Mouse (Mus musculus): Measurements from ENCODE around the gene Mpi. TPM values are rescaled to one million over a fixed set of nuclear protein-coding genes. Genes with fewer than 3 reads are reported as not detected.

The Mpi gene
- polyA plus RNA-seq, 1 experiment from 2014 or later, result 80.5 TPM

GRCm38 (mm10) chr9:57554753-57555152, 2.2 kb upstream of the Mpi start:
- ATAC-seq, result no peak
- WGBS, result 38% methylated on average over 3 of the region's 3 CpGs
- Histone ChIP-seq H3K4me1 (ENCODE audit: control insufficient read depth, insufficient read depth, low read depth, low read length) (peaks cover 6% of the 10 kb centered on the region), H3K4me3 (ENCODE audit: low read length) (no peak overlapping the region), H3K9ac (ENCODE audit: low read depth, low read length) (no peak overlapping the region), H3K27ac (ENCODE audit: low read depth, low read length) (no peak overlapping the region), H3K4me2 (ENCODE audit: low read length) (no peak overlapping the region), H3K27me3 (replicated peaks; ENCODE audit: control insufficient read depth, insufficient read depth, low read length) (no peaks in the 10 kb centered on the region; the same call in 1 of the 2 replicates), H3K36me3 (ENCODE audit: control insufficient read depth, insufficient read depth, low read length) (no peaks in the 10 kb centered on the region), H3K9me3 (ENCODE audit: control insufficient read depth, low read length) (no peaks in the 10 kb centered on the region)

GRCm38 (mm10) chr9:57553119-57553518, 556 bp upstream of the Mpi start:
- Histone ChIP-seq H3K4me1 (ENCODE audit: control insufficient read depth, insufficient read depth, low read depth, low read length) (peaks cover 14% of the 10 kb centered on the region), H3K4me2 (ENCODE audit: low read length) (no peak overlapping the region), H3K4me3 (ENCODE audit: low read length) (no peak overlapping the region), H3K9ac (ENCODE audit: low read depth, low read length) (no peak overlapping the region), H3K27me3 (replicated peaks; ENCODE audit: control insufficient read depth, insufficient read depth, low read length) (no peaks in the 10 kb centered on the region), H3K27ac (ENCODE audit: low read depth, low read length) (no peak overlapping the region), H3K36me3 (ENCODE audit: control insufficient read depth, insufficient read depth, low read length) (0 out of 2 replicates have a peak, but pooled peaks cover 2% of the 10 kb centered on the region), H3K9me3 (ENCODE audit: control insufficient read depth, low read length) (no peaks in the 10 kb centered on the region)
- no peak; the same call in 1 of the 2 replicates for ATAC-seq
- 73% methylated on average over 11 of the region's 11 CpGs for WGBS

GRCm38 (mm10) chr9:57550126-57550862, 2.3 kb downstream of the Mpi start:
- Histone ChIP-seq H3K4me2 (ENCODE audit: low read length) (no peak overlapping the region), H3K4me1 (ENCODE audit: control insufficient read depth, insufficient read depth, low read depth, low read length) (peaks cover 14% of the 10 kb centered on the region), H3K27ac (ENCODE audit: low read depth, low read length) (no peak overlapping the region), H3K36me3 (ENCODE audit: control insufficient read depth, insufficient read depth, low read length) (peaks cover 14% of the 10 kb centered on the region; the same call in 1 of the 2 replicates), H3K9me3 (ENCODE audit: control insufficient read depth, low read length) (no peaks in the 10 kb centered on the region), H3K9ac (ENCODE audit: low read depth, low read length) (no peak overlapping the region), H3K27me3 (replicated peaks; ENCODE audit: control insufficient read depth, insufficient read depth, low read length) (no peaks in the 10 kb centered on the region), H3K4me3 (ENCODE audit: low read length) (no peak overlapping the region)
- ATAC-seq, result no peak
- 93% methylated on average over 11 of the region's 11 CpGs for WGBS

- H3K4me3 ChIP-seq (ENCODE audit: low read length), result no peak overlapping the region
These were observed 3.4 kb downstream of the Mpi start for GRCm38 (mm10) chr9:57549186-57549585.

GRCm38 (mm10) chr9:57547869-57548268, 4.7 kb downstream of the Mpi start:
- Histone ChIP-seq H3K4me1 (ENCODE audit: control insufficient read depth, insufficient read depth, low read depth, low read length) (peaks cover 14% of the 10 kb centered on the region), H3K27ac (ENCODE audit: low read depth, low read length) (no peak overlapping the region), H3K9ac (ENCODE audit: low read depth, low read length) (no peak overlapping the region), H3K4me3 (ENCODE audit: low read length) (no peak overlapping the region), H3K27me3 (replicated peaks; ENCODE audit: control insufficient read depth, insufficient read depth, low read length) (no peaks in the 10 kb centered on the region), H3K9me3 (ENCODE audit: control insufficient read depth, low read length) (no peaks in the 10 kb centered on the region), H3K36me3 (ENCODE audit: control insufficient read depth, insufficient read depth, low read length) (peaks cover 29% of the 10 kb centered on the region), H3K4me2 (ENCODE audit: low read length) (no peak overlapping the region)
- no peak for ATAC-seq
- WGBS, result 94% methylated on average over 11 of the region's 11 CpGs

More at GRCm38 (mm10) chr9:57549186-57549585, 3.4 kb downstream of the Mpi start:
- H3K36me3 ChIP-seq (ENCODE audit: control insufficient read depth, insufficient read depth, low read length), result peaks cover 25% of the 10 kb centered on the region; the same call in 1 of the 2 replicates
- peaks cover 14% of the 10 kb centered on the region for H3K4me1 ChIP-seq (ENCODE audit: control insufficient read depth, insufficient read depth, low read depth, low read length)
- no peak overlapping the region for H3K27ac ChIP-seq (ENCODE audit: low read depth, low read length)
- H3K27me3 ChIP-seq (replicated peaks; ENCODE audit: control insufficient read depth, insufficient read depth, low read length), result no peaks in the 10 kb centered on the region
- no peak overlapping the region for H3K4me2 ChIP-seq (ENCODE audit: low read length)
- H3K9me3 ChIP-seq (ENCODE audit: control insufficient read depth, low read length), result no peaks in the 10 kb centered on the region
- WGBS, result 56% methylated on average over 4 of the region's 4 CpGs
- H3K9ac ChIP-seq (ENCODE audit: low read depth, low read length), result no peak overlapping the region
- no peak for ATAC-seq

- Histone ChIP-seq H3K4me3 (ENCODE audit: low read length) (no peak overlapping the region), H3K36me3 (ENCODE audit: control insufficient read depth, insufficient read depth, low read length) (peaks cover 30% of the 10 kb centered on the region), H3K27ac (ENCODE audit: low read depth, low read length) (no peak overlapping the region), H3K27me3 (replicated peaks; ENCODE audit: control insufficient read depth, insufficient read depth, low read length) (no peaks in the 10 kb centered on the region), H3K4me2 (ENCODE audit: low read length) (no peak overlapping the region), H3K9me3 (ENCODE audit: control insufficient read depth, low read length) (no peaks in the 10 kb centered on the region), H3K9ac (ENCODE audit: low read depth, low read length) (no peak overlapping the region), H3K4me1 (ENCODE audit: control insufficient read depth, insufficient read depth, low read depth, low read length) (peaks cover 14% of the 10 kb centered on the region)
- WGBS, result 85% methylated on average over 5 of the region's 5 CpGs
- no peak for ATAC-seq
These were observed 5.3 kb downstream of the Mpi start for GRCm38 (mm10) chr9:57547287-57547686.

- Histone ChIP-seq H3K4me2 (ENCODE audit: low read length) (no peak overlapping the region), H3K9me3 (ENCODE audit: control insufficient read depth, low read length) (no peaks in the 10 kb centered on the region), H3K9ac (ENCODE audit: low read depth, low read length) (no peak overlapping the region), H3K4me3 (ENCODE audit: low read length) (no peak overlapping the region), H3K36me3 (ENCODE audit: control insufficient read depth, insufficient read depth, low read length) (peaks cover 34% of the 10 kb centered on the region), H3K4me1 (ENCODE audit: control insufficient read depth, insufficient read depth, low read depth, low read length) (peaks cover 9% of the 10 kb centered on the region), H3K27ac (ENCODE audit: low read depth, low read length) (no peak overlapping the region), H3K27me3 (replicated peaks; ENCODE audit: control insufficient read depth, insufficient read depth, low read length) (no peaks in the 10 kb centered on the region)
- ATAC-seq, result no peak
- WGBS, result 81% methylated on average over 3 of the region's 3 CpGs
These were observed 8.6 kb downstream of the Mpi start for GRCm38 (mm10) chr9:57543951-57544350.

GRCm38 (mm10) chr9:57541312-57541711, 11.3 kb downstream of the Mpi start:
- Histone ChIP-seq H3K4me2 (ENCODE audit: low read length) (no peak overlapping the region), H3K4me1 (ENCODE audit: control insufficient read depth, insufficient read depth, low read depth, low read length) (peaks cover 16% of the 10 kb centered on the region), H3K27ac (ENCODE audit: low read depth, low read length) (no peak overlapping the region), H3K4me3 (ENCODE audit: low read length) (no peak overlapping the region), H3K27me3 (replicated peaks; ENCODE audit: control insufficient read depth, insufficient read depth, low read length) (no peaks in the 10 kb centered on the region), H3K9ac (ENCODE audit: low read depth, low read length) (0 out of 2 replicates have a peak overlapping the region, but pooled peaks have one; percentile 29), H3K36me3 (ENCODE audit: control insufficient read depth, insufficient read depth, low read length) (peaks cover 27% of the 10 kb centered on the region), H3K9me3 (ENCODE audit: control insufficient read depth, low read length) (no peaks in the 10 kb centered on the region)
- WGBS, result 13% methylated on average over 1 of the region's 1 CpGs
- ATAC-seq, result no peak

GRCm38 (mm10) chr9:57539550-57539949, 13.0 kb downstream of the Mpi start:
- Histone ChIP-seq H3K9ac (ENCODE audit: low read depth, low read length) (no peak overlapping the region), H3K27me3 (replicated peaks; ENCODE audit: control insufficient read depth, insufficient read depth, low read length) (no peaks in the 10 kb centered on the region), H3K4me2 (ENCODE audit: low read length) (no peak overlapping the region), H3K4me3 (ENCODE audit: low read length) (no peak overlapping the region), H3K27ac (ENCODE audit: low read depth, low read length) (no peak overlapping the region), H3K36me3 (ENCODE audit: control insufficient read depth, insufficient read depth, low read length) (peaks cover 15% of the 10 kb centered on the region), H3K9me3 (ENCODE audit: control insufficient read depth, low read length) (no peaks in the 10 kb centered on the region), H3K4me1 (ENCODE audit: control insufficient read depth, insufficient read depth, low read depth, low read length) (peaks cover 16% of the 10 kb centered on the region)
- WGBS, result 76% methylated on average over 2 of the region's 2 CpGs
- ATAC-seq, result no peak
